Mouse (Mus musculus) heart, postnatal 0 days (tissue): Measurements from ENCODE around the gene Hist1h4f. TPM values are rescaled to one million over a fixed set of nuclear protein-coding genes. Genes with fewer than 3 reads are reported as not detected.
"Not testable (repeated sequence)": the region's sequence is repeated elsewhere in the genome, so short reads cannot be mapped to it uniquely, and the experiment has no call there.

Experiments
- ATAC-seq: fragments of 200-750 bp; cut with Nextera tagmentation; 2 replicates; pipeline ENCODE4 v1.8.0; 2017; ENCODE audit warnings: low read depth, moderate number of reproducible peaks, moderate library complexity; ENCODE audit not compliant: insufficient read depth
- DNase-seq: peaks from one replicate; pipeline ENCODE4 v3.0.0-alpha.2; 2016; ENCODE audit warnings: low spot score
- H3K27ac ChIP-seq: fragments of 300-500 bp; sonication (generic); 2 replicates; pipeline ENCODE4 v1.5.1; 2014; ENCODE audit warnings: low read depth, mild to moderate bottlenecking
- H3K27me3 ChIP-seq: fragments of 300-500 bp; sonication (generic); 2 replicates; pipeline ENCODE4 v1.6.1; 2014; ENCODE audit warnings: low read length, mixed read lengths; ENCODE audit not compliant: control insufficient read depth, insufficient read depth
- H3K36me3 ChIP-seq: fragments of 300-500 bp; sonication (generic); replicated peaks from 2 replicates; pipeline ENCODE4 v1.6.1; 2014; ENCODE audit warnings: low read length, mixed read lengths; ENCODE audit not compliant: control insufficient read depth, insufficient read depth
- H3K4me1 ChIP-seq: fragments of 300-500 bp; sonication (generic); 2 replicates; pipeline ENCODE4 v1.6.1; 2014; ENCODE audit warnings: antibody characterized with exemption; ENCODE audit not compliant: control insufficient read depth, insufficient read depth
- H3K4me2 ChIP-seq: fragments of 300-500 bp; sonication (generic); 2 replicates; pipeline ENCODE4 v1.6.1; 2014; ENCODE audit warnings: low read depth, mild to moderate bottlenecking, low read length, moderate library complexity
- H3K4me3 ChIP-seq: fragments of 300-500 bp; sonication (generic); 2 replicates; pipeline ENCODE4 v1.5.1; 2014; ENCODE audit warnings: low read depth, low read length
- H3K9ac ChIP-seq: fragments of 300-500 bp; sonication (generic); replicated peaks from 2 replicates; pipeline ENCODE4 v1.6.1; 2014; ENCODE audit warnings: low read depth, low read length, mixed read lengths
- H3K9me3 ChIP-seq: fragments of 300-500 bp; sonication (generic); replicated peaks from 2 replicates; pipeline ENCODE4 v1.6.1; 2016; ENCODE audit warnings: low read length; ENCODE audit not compliant: control insufficient read depth
- CTCF ChIP-seq: IDR thresholded peaks from 2 replicates; pipeline ENCODE4 v1.5.1; 2016; ENCODE audit warnings: antibody characterized with exemption, control low read depth, low read depth
- EP300 ChIP-seq: IDR thresholded peaks from 2 replicates; pipeline ENCODE4 v1.6.1; 2016; ENCODE audit warnings: antibody characterized with exemption, low read depth
- WGBS: fragments of 180-500 bp; shearing (Covaris S2); extraction: QIAGEN DNeasy Blood & Tissue Kit; methylation state at CpG from one replicate; pipeline ENCODE4 v1.1.7; 2014; 5-methylcytosine and 5-hydroxymethylcytosine counted together
- polyA plus RNA-seq: library from polyadenylated mRNA; unstranded; fragments of >200 nt; fragmentation: Nextera tagmentation; extraction: Ambion mirVana; gene quantifications from 2 replicates; pipeline ENCODE4 v1.2.1, GENCODE M21; 2015
- total RNA-seq: library from RNA; depleted of rRNA; stranded (reverse); fragments of >200 nt; gene quantifications from 2 replicates; pipeline ENCODE4 v1.2.3, GENCODE M21; 2014; ENCODE audit warnings: low replicate concordance

Hist1h4f gene
- total and polyA plus RNA-seq, 2 experiments from 2014 or later = 3,073 TPM; not detected in 1

DNA sequence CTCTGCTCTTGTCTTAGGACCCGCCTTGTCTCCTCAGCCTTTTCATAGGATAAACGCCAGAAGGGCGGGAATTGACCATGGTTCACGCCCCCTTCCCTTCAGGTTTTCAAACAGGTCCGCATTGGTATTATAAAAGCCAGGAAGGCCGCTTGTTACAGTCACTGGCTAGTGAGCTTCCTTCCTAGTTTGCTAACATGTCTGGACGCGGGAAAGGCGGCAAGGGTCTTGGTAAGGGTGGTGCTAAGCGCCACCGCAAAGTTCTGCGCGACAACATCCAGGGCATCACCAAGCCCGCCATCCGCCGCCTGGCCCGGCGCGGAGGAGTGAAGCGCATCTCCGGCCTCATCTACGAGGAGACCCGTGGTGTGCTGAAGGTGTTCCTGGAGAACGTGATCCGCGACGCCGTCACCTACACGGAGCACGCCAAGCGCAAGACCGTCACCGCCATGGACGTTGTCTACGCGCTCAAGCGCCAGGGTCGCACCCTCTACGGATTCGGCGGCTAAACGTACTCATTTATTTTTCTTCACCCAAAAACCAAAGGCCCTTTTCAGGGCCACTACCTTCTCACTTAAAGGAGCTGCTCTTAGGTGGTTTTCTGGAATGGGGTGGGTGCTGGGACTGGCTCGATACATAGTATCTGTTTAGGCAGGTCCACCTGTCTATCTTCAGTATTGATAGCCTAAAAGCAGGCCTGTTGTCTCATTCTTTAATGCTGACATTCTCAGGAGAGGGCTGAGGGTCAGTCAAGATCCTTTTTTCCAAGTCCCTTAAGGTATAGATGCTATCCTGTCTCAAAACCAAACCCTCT is 30.2 kb upstream of the Hist1h4f start, which contains the start of gene Hist1h4d:
Hist1h4d (plus strand) TSS at position 191 of the 811 bp plus-strand sequence.
- WGBS = under 1% methylated on average over 43 of the region's 43 CpGs
- no peaks in the 10 kb centered on the region for H3K27me3 ChIP-seq
- TF ChIP-seq EP300 (peak; percentile 96), CTCF (no peak)
- peak within 1 kb of the TSS; percentile 63 for H3K27ac ChIP-seq
- DNase-seq (peak; percentile 94), ATAC-seq (peak; percentile 84)
- H3K9me3 ChIP-seq = no peaks in the 10 kb centered on the region
- peaks cover 22% of the 10 kb centered on the region; the same call in 1 of the 2 replicates for H3K4me1 ChIP-seq
- H3K9ac ChIP-seq = peak within 1 kb of the TSS; percentile 32; the same call in 1 of the 2 replicates
- H3K36me3 ChIP-seq = no peaks in the 10 kb centered on the region
- H3K4me2 ChIP-seq = peak within 1 kb of the TSS; percentile 57
- H3K4me3 ChIP-seq = peak within 1 kb of the TSS; percentile 35

DNA sequence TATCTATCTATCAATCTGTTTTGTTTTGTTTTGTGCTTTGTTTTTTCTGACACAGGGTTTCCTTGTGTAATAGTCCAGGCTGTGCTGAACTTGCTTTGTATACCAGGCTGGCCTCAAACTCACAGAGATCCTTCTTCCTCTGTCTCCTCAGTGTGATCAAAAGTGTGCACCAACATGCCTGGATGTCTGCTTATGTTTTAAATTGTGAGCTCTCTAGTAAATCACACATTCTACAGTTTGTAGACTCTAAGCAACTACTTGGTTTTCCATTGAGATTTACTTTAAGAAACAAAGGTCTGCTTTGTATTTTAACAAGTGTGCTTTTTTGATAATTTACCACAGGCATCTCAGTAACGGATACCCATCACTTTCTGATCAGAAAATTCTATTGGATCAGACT is 26.4 kb upstream of the Hist1h4f start:
- ATAC-seq (no peak), DNase-seq (no peak)
- WGBS = 91% methylated on average over 1 of the region's 1 CpGs
- no peak for TF ChIP-seq CTCF
- H3K4me2 ChIP-seq = no peak overlapping the region
- no peaks in the 10 kb centered on the region for H3K36me3 ChIP-seq
- H3K4me1 ChIP-seq = peaks cover 17% of the 10 kb centered on the region; the same call in 1 of the 2 replicates
- no peak overlapping the region for H3K9ac ChIP-seq
- no peak overlapping the region for H3K27ac ChIP-seq
- no peak overlapping the region for H3K4me3 ChIP-seq
- H3K9me3 ChIP-seq = no peaks in the 10 kb centered on the region
- H3K27me3 ChIP-seq = no peaks in the 10 kb centered on the region

DNA sequence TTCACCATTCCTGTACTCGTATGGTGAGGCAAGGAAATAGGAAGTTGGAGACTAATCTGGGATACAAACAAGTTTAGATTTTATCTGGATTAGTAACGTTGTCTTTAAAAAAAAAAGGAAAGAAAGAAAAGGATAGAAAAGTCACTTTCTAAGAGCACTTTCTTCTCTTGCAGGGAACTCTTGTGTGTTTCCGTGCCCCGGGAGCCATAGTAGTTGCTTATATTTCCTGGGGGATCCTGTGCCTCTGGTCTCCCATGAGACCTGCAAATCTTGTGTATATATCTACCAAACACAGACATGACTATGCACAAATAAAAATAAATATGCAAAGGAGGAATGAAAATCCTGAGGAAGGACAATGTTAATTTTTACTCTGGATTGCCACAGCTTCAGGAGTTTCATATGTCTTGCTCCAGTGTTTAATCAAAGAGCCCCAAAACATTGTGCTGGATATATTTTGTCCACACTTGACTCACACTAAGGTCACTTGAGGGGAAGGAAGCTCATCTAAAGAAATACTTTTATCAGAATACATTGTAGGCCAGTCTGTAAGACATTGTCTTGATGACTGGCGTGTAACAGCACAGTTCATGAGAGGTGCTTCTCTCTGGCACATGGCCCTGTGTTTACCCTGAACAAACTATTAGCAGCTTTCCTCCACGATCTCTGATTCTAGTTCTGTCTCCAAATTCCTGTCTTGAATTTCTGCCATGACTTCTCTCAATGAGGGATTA is 25.6 kb upstream of the Hist1h4f start:
- DNase-seq (no peak), ATAC-seq (no peak)
- no peak overlapping the region for H3K4me3 ChIP-seq
- no peaks in the 10 kb centered on the region for H3K36me3 ChIP-seq
- H3K4me1 ChIP-seq = 0 out of 2 replicates have a peak, but pooled peaks cover 16% of the 10 kb centered on the region
- WGBS = 59% methylated on average over 6 of the region's 6 CpGs
- peak overlapping the region; percentile 66; the same call in 1 of the 2 replicates for H3K27ac ChIP-seq
- H3K27me3 ChIP-seq = no peaks in the 10 kb centered on the region
- peak overlapping the region; percentile 53; the same call in 1 of the 2 replicates for H3K9ac ChIP-seq
- no peaks in the 10 kb centered on the region for H3K9me3 ChIP-seq
- peak overlapping the region; percentile 53 for H3K4me2 ChIP-seq
- TF ChIP-seq EP300 = no peak
- TF ChIP-seq CTCF = no peak

DNA sequence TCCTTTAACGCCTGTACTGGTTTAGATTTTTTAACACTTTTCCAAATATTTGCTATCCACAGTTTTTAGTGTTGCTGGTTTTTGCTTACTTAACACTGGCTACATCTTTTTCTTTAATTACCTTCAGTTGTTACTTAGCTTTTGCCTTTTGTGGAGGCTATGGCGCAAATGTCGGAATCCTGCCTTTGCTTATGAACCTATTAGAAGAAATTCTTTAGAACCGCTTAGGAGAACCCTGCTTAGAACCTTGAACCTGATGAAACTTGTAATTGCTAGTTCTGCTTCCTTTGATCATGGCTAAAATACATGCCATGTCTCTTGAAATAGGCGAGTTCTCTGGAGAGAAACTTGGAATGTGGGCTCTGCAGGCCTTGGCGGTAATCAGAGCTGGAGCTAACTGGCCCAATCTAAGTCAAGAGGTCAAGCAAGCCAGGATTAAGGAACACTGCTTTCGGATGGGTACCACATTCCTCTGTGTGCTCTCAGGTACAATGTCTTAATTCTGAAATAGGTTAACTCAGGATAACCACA is 25.0 kb upstream of the Hist1h4f start:
- 46% methylated on average over 7 of the region's 7 CpGs for WGBS
- ATAC-seq (no peak), DNase-seq (no peak)
- peak overlapping the region; percentile 53 for H3K9ac ChIP-seq
- no peaks in the 10 kb centered on the region for H3K9me3 ChIP-seq
- no peaks in the 10 kb centered on the region for H3K27me3 ChIP-seq
- peaks cover 16% of the 10 kb centered on the region; the same call in 1 of the 2 replicates for H3K4me1 ChIP-seq
- peak overlapping the region; percentile 37 for H3K4me3 ChIP-seq
- H3K36me3 ChIP-seq = no peaks in the 10 kb centered on the region
- peak overlapping the region; percentile 53 for H3K4me2 ChIP-seq
- TF ChIP-seq CTCF = no peak
- TF ChIP-seq EP300 = no peak
- H3K27ac ChIP-seq = peak overlapping the region; percentile 66

DNA sequence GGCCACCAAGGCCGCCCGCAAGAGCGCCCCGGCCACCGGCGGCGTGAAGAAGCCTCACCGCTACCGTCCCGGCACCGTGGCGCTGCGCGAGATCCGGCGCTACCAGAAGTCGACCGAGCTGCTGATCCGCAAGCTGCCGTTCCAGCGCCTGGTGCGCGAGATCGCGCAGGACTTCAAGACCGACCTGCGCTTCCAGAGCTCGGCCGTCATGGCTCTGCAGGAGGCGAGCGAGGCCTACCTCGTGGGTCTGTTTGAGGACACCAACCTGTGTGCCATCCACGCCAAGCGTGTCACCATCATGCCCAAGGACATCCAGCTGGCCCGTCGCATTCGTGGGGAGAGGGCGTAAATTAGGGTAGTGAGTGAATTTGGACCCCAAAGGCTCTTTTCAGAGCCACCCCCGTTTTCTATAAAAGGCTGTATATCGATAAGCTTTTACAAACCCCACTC is 24.4 kb upstream of the Hist1h4f start:
- H3K9ac ChIP-seq = peak overlapping the region; percentile 53
- peak overlapping the region; percentile 53 for H3K4me2 ChIP-seq
- not testable (repeated sequence) for H3K9me3 ChIP-seq, H3K36me3 ChIP-seq, H3K27me3 ChIP-seq, DNase-seq, ATAC-seq
- H3K27ac ChIP-seq = peak overlapping the region; percentile 66
- H3K4me3 ChIP-seq = peak overlapping the region; percentile 37
- WGBS = 5% methylated on average over 10 of the region's 40 CpGs
- peaks cover 16% of the 10 kb centered on the region; the same call in 1 of the 2 replicates for H3K4me1 ChIP-seq
